Mouse (Mus musculus): ENCODE data around the gene Pla2g4d. TPM values are rescaled to one million over a fixed set of nuclear protein-coding genes. Genes with fewer than 3 reads are reported as not detected.
"Not testable (repeated sequence)": the region's sequence is repeated elsewhere in the genome, so short reads cannot be mapped to it uniquely, and the experiment has no call there.

Gene Pla2g4d
- polyA plus RNA-seq, 1 experiment from 2014 or later, result not detected

- no peaks in the 10 kb centered on the region for H3K9me3 ChIP-seq
- no peak for ATAC-seq
- no peak overlapping the region for H3K9ac ChIP-seq (replicated peaks)
- WGBS, result 92% methylated on average over 6 of the region's 6 CpGs
- no peaks in the 10 kb centered on the region for H3K36me3 ChIP-seq
- H3K4me2 ChIP-seq (replicated peaks), result no peak overlapping the region
- no peak overlapping the region for H3K27ac ChIP-seq
- no peak overlapping the region for H3K4me3 ChIP-seq (replicated peaks)
- no peaks in the 10 kb centered on the region for H3K4me1 ChIP-seq (replicated peaks)
- no peaks in the 10 kb centered on the region for H3K27me3 ChIP-seq
These were observed 36.4 kb downstream of the Pla2g4d start for GRCm38 (mm10) chr2:120252644-120253043.

DNA sequence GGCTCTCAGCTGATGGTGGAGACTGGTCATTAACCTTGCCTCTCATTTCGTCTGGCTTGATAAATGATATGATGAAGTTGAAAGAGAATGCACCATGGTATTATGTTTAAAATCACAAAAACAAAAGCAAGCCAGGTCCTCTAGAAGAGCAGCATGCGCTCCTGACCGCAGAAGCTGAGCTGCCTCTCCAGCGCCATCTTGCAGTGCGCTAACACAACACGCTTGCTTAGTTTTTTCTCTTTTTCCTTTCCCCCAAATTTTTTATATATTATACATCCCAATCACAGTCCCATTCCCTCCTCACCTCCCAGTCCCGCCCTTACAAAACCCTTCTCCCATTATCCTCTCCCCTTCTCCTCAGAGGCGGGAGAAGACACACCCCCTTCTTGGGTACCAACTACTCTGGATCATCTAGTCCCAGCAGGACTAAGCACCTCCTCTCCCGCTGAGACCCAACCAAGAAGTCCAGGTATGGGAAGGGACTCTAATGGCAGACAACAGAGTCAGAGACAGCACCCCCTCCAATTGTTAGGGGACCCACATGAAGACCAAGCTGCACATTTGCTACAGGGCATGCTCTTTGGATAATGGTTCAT lies 43.5 kb downstream of the Pla2g4d start:
- no peaks in the 10 kb centered on the region for H3K9me3 ChIP-seq
- peaks cover 8% of the 10 kb centered on the region for H3K4me1 ChIP-seq (replicated peaks)
- 11% methylated on average over 9 of the region's 9 CpGs for WGBS
- H3K4me2 ChIP-seq (replicated peaks), result peak overlapping the region; percentile 68
- peak overlapping the region; percentile 47 for H3K4me3 ChIP-seq (replicated peaks)
- H3K27me3 ChIP-seq, result peaks cover 19% of the 10 kb centered on the region
- H3K9ac ChIP-seq (replicated peaks), result peak overlapping the region; percentile 66
- H3K27ac ChIP-seq, result peak overlapping the region; percentile 51
- ATAC-seq, result peak; percentile 51; the same call in 1 of the 2 replicates
- no peaks in the 10 kb centered on the region for H3K36me3 ChIP-seq

DNA sequence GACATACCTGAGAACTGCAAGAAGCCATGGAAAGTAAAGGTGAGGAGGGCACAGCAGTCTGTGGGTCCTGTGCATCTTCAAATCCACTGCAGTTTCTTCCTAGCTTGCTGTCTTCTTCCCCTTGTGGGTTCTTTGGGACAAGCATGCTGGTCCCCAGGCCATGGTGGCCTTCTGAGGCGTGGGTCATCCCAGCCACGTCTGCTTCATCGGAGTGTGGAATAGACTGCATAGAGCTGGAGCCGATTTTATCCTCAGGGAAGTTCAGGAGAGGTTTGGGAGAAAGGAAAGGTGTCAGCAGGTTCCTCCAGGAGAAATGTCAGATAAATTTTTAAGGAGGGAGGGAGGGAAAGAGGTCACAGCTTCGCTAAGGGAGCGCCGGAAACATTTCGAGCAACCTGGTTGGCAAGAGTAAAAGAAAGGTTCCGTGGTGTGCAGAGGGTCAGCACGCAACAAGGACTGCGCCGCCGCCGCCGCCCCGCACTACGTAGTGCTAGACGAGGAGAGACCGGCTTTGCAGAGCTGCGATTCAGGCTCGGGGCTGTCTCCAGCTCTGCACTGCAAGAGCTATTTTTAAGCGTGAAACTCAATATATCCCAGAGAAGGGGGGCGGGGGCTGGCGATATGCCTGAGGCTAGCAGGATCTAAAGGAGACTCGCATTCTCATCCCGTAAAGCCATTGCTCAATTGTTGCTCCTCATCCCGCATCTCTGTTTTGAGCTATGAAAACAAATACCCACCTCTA lies 44.1 kb downstream of the Pla2g4d start, which contains the start of gene Pla2g4e:
Gene Pla2g4e (minus strand): TSS at position 657 of the 742 bp plus-strand sequence.
- Histone ChIP-seq H3K4me2 (replicated peaks) (peak within 1 kb of the TSS; percentile 68), H3K36me3 (no peaks in the 10 kb centered on the region), H3K4me3 (replicated peaks) (peak within 1 kb of the TSS; percentile 47), H3K27me3 (peaks cover 19% of the 10 kb centered on the region), H3K4me1 (replicated peaks) (peaks cover 8% of the 10 kb centered on the region), H3K9me3 (no peaks in the 10 kb centered on the region), H3K27ac (peak within 1 kb of the TSS; percentile 51), H3K9ac (replicated peaks) (peak within 1 kb of the TSS; percentile 66)
- WGBS, result 8% methylated on average over 27 of the region's 27 CpGs
- ATAC-seq, result peak; percentile 93

GRCm38 (mm10) chr2:120243995-120244394 lies 45.0 kb downstream of the Pla2g4d start:
- Histone ChIP-seq H3K27me3 (peaks cover 19% of the 10 kb centered on the region), H3K27ac (no peak overlapping the region), H3K9ac (replicated peaks) (no peak overlapping the region), H3K4me1 (replicated peaks) (peaks cover 8% of the 10 kb centered on the region), H3K4me3 (replicated peaks) (no peak overlapping the region), H3K9me3 (no peaks in the 10 kb centered on the region), H3K4me2 (replicated peaks) (peak overlapping the region; percentile 68), H3K36me3 (no peaks in the 10 kb centered on the region)
- 89% methylated on average over 2 of the region's 2 CpGs for WGBS
- ATAC-seq, result no peak

GRCm38 (mm10) chr2:120242791-120243467 lies 46.1 kb downstream of the Pla2g4d start:
- Histone ChIP-seq H3K4me2 (replicated peaks) (no peak overlapping the region), H3K4me1 (replicated peaks) (peaks cover 8% of the 10 kb centered on the region), H3K27me3 (peaks cover 19% of the 10 kb centered on the region), H3K9me3 (no peaks in the 10 kb centered on the region), H3K9ac (replicated peaks) (no peak overlapping the region), H3K27ac (no peak overlapping the region), H3K4me3 (replicated peaks) (no peak overlapping the region), H3K36me3 (no peaks in the 10 kb centered on the region)
- ATAC-seq, result no peak
- WGBS, result 74% methylated on average over 5 of the region's 5 CpGs

DNA sequence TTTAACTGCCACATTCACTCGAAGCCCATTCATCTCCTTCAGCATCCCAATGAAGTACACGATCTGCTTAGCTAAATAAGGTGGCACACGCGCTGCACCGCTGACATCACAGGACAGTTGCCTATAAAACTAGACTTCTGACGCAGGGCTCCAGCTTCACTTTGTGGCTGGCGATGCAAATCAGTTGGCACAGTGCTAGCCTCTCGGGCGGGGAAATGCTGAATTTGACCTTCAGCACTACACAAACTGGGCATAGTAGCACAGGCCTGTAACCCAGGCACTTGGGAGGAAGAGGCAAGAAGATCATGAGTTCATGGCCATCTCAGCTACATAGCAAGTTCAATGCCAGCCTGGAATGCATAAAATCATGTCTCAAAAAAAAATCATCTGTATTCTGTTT lies 50.3 kb downstream of the Pla2g4d start:
- H3K4me1 ChIP-seq (replicated peaks); H3K27ac ChIP-seq; H3K9ac ChIP-seq (replicated peaks); ATAC-seq; H3K9me3 ChIP-seq; H3K4me2 ChIP-seq (replicated peaks); H3K4me3 ChIP-seq (replicated peaks); H3K36me3 ChIP-seq: not testable (repeated sequence)
- peaks cover 10% of the 10 kb centered on the region; the same call in 1 of the 2 replicates for H3K27me3 ChIP-seq
- 87% methylated on average over 8 of the region's 9 CpGs for WGBS

DNA sequence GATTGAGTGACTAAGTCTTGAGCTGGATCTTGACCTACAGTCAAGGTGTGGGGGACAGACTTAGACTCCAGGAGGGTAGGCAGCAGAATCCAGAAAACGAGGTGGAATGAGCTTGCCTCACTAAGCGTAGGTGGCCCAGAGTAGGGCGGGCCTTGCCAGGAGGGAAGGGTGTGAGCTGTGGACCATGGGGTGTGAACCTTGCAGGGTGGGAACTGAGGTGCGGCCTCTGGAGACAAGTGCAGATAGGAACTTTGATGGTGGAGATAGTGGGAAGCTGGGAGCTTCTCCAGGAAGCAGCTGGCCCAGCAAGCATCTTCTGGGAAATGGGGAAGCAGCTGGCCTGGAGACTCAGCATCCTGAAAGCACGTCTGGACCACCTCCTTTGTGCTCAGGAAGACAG lies 51.2 kb downstream of the Pla2g4d start:
- Histone ChIP-seq H3K4me1 (replicated peaks) (no peaks in the 10 kb centered on the region), H3K36me3 (no peaks in the 10 kb centered on the region), H3K4me2 (replicated peaks) (no peak overlapping the region), H3K4me3 (replicated peaks) (no peak overlapping the region), H3K9ac (replicated peaks) (no peak overlapping the region), H3K27me3 (0 out of 2 replicates have a peak, but pooled peaks cover 1% of the 10 kb centered on the region), H3K9me3 (no peaks in the 10 kb centered on the region), H3K27ac (no peak overlapping the region)
- no peak for ATAC-seq
- WGBS, result 80% methylated on average over 5 of the region's 5 CpGs

- Histone ChIP-seq H3K4me2 (replicated peaks) (no peak overlapping the region), H3K4me1 (replicated peaks) (no peaks in the 10 kb centered on the region), H3K27me3 (no peaks in the 10 kb centered on the region), H3K36me3 (no peaks in the 10 kb centered on the region), H3K9me3 (no peaks in the 10 kb centered on the region), H3K4me3 (replicated peaks) (no peak overlapping the region), H3K27ac (no peak overlapping the region), H3K9ac (replicated peaks) (no peak overlapping the region)
- 86% methylated on average over 3 of the region's 3 CpGs for whole genome bisulfite sequencing
- ATAC-seq, result no peak
These were observed 52.9 kb downstream of the Pla2g4d start for GRCm38 (mm10) chr2:120235947-120236640.

GRCm38 (mm10) chr2:120235381-120235780 lies 53.6 kb downstream of the Pla2g4d start:
- H3K9me3 ChIP-seq, result no peaks in the 10 kb centered on the region
- no peaks in the 10 kb centered on the region for H3K27me3 ChIP-seq
- 76% methylated on average over 3 of the region's 3 CpGs for WGBS
- ATAC-seq, result no peak
- H3K4me1 ChIP-seq (replicated peaks), result no peaks in the 10 kb centered on the region
- no peaks in the 10 kb centered on the region for H3K36me3 ChIP-seq
- no peak overlapping the region for H3K4me3 ChIP-seq (replicated peaks)
- no peak overlapping the region for H3K4me2 ChIP-seq (replicated peaks)
- no peak overlapping the region for H3K27ac ChIP-seq
- no peak overlapping the region for H3K9ac ChIP-seq (replicated peaks)

GRCm38 (mm10) chr2:120231642-120232041 lies 57.4 kb downstream of the Pla2g4d start:
- no peaks in the 10 kb centered on the region for H3K36me3 ChIP-seq
- ATAC-seq, result no peak
- no peak overlapping the region for H3K4me3 ChIP-seq (replicated peaks)

More at GRCm38 (mm10) chr2:120231642-120232041, 57.4 kb downstream of the Pla2g4d start:
- H3K4me1 ChIP-seq (replicated peaks), result no peaks in the 10 kb centered on the region
- no peaks in the 10 kb centered on the region for H3K9me3 ChIP-seq
- no peak overlapping the region for H3K27ac ChIP-seq
- no peak overlapping the region for H3K9ac ChIP-seq (replicated peaks)
- 78% methylated on average over 3 of the region's 3 CpGs for WGBS
- no peak overlapping the region for H3K4me2 ChIP-seq (replicated peaks)
- no peaks in the 10 kb centered on the region for H3K27me3 ChIP-seq
